Mouse (Mus musculus) layer of hippocampus, adult 11-12 months (tissue): Measurements from ENCODE around the gene Mex3d.

Experiments
- DNase-seq: peaks from one replicate; pipeline ENCODE4 v3.0.0; 2022; ENCODE audit warnings: low spot score

Gene Mex3d

DNA sequence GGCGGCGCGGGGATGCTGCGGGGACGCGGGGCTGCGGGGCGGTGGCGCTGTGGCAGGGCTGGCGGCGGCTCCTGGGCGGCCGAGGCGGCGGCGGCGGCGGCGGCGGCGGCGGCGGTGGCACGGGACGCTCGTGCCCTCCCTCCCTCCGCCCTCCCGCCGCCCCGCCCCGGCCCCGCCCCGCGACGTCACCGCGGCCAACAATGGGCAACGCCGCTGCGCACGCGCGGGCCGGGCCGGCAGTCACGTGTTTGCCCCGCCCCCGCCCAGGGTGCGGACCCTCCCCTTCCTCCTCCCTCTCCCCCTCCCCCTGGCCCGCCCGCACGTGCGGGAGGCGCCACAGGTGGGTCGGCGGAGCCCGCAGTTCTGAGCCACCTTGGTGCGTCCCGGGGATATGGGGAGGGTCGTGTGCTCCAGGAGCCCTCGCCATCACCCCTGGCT lies at the start of gene Mex3d:
TSS of gene Mex3d (minus strand) at position 138 of the 438 bp plus-strand sequence.
- peak; percentile 88 for DNase-seq

- no peak for DNase-seq
Observed at GRCm38 (mm10) chr10:80436276-80436675, 48.8 kb upstream of the Mex3d start.

DNA sequence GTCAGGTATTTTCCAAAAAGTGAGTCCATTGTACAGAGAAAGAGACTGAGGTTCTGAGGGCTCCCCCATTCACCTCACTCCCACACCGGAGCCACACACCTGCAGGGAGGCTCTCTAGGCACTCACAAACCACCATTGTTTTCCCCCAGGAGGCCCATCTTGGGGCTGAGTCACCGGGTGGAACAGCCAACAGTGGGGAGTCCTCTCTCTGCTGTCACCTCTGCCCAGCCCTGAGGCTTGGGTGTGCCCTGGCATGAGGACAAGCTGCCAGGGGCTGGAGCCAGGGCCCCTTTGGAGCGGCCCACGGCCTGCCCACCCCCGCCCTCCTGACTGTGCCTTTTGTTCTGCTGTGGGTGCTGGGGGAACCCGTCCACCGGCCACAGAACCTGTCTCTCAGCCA lies 48.3 kb upstream of the Mex3d start:
- no peak for DNase-seq

DNA sequence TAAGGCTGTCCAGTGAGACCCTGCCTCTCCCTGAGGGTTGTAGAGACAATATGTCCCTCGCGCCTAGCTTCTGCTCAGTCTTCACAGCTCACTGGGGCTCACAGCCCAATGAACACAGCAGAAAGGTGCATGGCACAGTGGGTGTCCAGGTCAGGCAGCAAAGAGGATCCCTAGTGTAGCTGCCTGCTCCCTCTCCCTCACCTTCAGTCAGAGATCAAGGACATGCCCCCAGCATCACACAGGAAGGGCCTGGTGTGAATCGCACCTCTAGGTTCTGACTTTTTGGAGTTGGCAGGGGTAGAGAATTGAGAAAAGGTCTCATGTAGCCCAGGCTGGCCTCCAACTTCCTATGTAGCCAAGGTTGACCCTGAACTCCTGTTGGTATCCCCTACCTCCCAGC lies 47.4 kb upstream of the Mex3d start:
- DNase-seq: no peak

DNA sequence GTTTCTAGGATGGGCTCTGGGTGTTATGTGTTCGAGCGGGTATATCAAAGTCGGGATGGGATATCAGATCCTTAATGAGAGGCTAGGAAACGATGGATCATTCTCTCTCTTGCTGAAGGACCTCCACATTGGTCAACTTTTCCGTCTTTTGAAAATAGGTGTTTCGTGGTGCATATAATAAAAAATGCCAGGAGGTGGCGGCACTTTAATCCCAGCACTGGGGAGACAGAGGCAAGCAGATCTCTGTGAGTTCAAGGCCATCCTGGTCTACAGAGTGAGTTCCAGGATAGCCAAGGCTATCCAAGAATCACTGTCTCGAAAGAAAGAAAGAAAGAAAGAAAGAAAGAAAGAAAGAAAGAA lies 46.8 kb upstream of the Mex3d start:
- no peak for DNase-seq

DNA sequence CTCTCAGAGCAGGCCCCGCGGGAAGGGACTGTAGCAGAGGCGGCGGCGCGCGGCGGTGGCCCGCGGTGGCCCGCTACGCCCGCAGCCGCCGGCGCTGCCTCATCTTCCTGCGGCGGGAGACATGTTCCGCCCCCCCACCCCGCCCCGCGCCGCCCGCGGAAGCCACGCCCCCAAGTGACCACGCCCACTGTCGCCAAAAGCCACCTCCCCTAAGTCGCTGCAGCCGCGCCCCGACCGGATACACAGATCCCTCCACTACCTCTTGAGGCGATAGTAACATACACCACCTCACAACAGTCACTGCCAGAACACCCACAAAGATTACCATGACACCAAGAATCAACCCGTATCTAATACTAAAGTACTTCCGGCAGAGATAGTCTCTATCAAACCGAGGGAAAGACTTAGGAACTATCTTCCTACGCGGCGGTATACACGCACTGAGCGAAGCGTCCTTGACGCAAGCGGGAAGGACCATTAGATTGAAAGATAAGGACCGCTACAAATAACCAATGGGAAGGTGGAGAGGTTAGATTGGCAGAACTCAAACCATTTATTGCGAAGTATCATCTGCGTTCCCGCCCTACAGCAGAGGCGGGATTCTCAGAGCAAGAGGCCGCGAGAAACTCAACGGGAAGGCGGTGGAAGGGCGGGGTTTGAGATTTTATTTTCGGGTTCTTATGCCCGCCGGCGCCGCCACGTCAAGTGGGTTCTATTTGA lies 46.2 kb upstream of the Mex3d start, which contains the start of gene Tcf3:
TSS of gene Tcf3 (minus strand) at position 135 of the 720 bp plus-strand sequence.
- DNase-seq: peak; percentile 97

GRCm38 (mm10) chr10:80432936-80433512 lies 45.6 kb upstream of the Mex3d start:
- peak; percentile 49 for DNase-seq

GRCm38 (mm10) chr10:80432387-80432785 lies 44.9 kb upstream of the Mex3d start:
- DNase-seq: no peak

DNA sequence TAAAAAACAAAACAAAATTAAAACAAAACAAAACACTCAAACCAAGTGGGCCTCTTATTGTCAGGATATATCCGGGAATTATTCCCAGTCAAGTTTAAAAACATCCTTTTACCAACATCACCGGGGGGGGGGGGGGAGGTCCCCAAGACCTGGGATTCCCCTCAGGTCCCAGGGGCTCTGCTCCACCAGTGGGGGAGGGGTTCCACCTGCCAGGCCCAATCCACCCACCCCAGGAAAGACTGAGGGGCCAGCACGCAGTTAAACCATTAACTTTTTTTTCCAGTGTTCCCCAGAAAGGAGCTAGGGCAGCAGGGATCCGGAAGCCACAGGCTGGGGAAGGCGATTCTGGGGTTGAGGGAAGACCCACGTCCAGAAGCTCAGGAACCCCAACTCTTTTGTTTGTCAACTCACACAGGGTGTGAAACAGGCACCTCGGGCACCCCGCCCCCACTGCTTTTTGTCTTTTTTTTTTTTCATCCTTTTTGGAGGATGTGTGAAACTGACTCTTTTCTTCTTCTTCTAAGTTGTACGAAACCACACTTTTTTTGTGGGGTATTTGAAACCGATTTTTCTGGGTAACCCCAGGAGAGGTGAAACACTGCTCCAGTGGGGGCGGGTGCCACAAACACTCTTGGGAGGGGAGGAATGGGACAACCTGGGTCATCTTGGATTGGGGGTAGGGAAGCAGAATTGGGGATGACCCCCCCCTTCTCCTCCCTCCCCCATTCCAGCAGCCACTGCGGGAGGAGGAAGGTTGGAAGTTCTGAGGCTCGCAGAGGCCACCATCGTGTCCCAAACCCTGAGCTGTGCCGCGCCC lies 44.3 kb upstream of the Mex3d start:
- DNase-seq: no peak

DNA sequence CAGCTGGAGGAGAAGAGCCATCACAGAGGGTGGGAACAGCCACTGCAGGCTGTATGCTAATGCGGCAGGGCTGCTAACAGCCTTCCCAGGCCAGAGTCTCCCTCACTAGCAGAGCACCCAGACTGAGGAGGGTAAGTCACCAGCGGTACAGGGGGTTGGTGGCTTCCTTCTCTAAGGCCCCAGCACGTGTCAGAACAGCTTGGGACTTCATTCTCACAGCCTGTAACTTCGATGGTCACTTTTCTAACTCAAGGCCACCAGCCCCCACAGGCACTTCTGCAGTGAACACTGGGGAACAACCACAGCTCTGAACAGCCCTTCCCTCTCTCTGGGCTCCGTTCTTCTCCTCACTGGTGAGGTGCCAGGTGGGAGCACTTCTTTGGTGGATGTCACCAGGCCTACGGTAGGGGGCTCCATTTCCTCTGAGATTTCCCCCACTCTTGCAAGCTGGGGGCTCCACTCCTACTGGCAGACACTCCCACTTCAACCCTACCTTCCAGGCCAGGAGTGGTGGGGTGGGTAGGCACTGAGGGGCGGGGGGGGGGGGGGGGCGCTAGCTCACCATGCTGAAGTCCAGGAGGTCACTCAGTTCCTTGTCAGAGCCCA lies 43.0 kb upstream of the Mex3d start:
- DNase-seq: no peak

- DNase-seq: no peak
Observed at GRCm38 (mm10) chr10:80429800-80430199, 42.3 kb upstream of the Mex3d start.

DNA sequence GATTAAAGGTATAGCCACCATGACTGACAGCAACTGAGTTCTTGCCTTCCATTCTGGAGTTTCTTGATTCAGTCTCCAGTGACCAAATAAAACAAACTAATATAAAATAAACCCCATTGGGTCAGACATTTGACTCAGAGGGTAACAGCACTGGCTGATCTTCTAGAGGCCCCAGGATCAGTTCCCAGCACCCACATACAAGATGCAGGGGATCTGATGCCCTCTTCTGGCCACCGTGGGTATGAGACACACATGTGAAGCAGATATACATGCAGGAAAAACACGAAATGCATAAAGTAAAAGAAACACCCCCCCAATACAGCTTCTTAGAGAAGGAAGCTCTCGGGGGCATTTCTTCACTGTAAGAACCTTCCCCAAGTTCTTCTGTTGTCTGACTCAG lies 37.6 kb upstream of the Mex3d start:
- DNase-seq: no peak

DNA sequence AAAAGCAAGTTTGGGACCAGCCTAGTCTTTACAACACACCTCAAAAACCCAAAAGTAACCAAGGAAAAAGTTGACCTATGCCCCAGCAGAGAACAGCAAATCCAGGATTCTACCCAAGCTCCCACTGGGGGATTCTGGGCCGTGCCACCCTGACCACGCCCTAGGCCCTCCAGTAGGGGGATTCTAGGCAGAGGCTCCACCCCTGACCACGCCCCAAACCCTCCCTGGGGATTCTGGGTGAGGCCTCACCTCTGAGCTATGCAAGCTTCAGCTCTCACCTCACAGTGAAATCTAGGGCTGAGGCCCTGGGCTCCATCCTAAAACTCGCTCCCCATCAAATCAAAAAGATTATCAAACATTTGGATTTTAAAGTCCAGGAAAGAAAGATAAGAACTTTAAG lies 36.1 kb upstream of the Mex3d start:
- no peak for DNase-seq

DNA sequence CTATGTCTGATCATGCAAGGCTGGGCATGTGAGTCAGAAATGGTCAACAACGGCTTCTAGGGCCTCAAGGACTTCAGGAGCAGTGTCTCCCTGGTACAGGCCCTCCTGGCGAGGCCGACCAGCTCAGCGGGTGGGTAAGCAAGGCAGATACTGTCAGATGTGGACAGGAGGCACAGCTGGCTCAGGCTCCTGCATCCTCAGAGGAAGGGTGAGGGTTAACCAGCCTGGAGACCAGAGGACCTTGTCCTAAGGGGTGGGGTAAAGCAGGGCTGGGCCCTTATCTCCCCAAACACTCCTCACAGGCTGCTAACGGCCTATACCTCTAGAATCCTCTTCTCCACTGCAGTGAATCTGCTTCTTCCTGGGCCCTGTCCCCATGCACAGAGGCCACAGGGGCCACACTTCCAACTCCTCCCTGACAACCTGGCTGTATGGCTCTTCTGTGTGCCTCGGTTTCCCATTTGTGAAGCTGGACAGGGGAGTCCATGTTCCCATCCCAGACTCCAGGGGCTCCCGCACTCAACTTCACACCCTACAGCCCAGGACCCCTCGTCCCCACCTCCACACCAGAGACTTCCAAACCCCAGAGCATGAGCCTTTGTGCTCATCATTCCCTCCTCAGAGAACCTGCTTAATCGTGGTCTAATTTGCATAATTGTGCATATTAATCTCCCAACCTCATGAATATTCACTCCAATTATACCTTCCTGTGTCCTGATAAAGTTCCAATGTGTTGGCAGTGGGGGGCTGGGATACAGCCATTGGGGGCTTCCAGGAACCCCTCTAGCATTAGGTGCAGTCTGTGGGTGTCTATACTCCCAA lies 34.4 kb upstream of the Mex3d start:
- DNase-seq: no peak

DNA sequence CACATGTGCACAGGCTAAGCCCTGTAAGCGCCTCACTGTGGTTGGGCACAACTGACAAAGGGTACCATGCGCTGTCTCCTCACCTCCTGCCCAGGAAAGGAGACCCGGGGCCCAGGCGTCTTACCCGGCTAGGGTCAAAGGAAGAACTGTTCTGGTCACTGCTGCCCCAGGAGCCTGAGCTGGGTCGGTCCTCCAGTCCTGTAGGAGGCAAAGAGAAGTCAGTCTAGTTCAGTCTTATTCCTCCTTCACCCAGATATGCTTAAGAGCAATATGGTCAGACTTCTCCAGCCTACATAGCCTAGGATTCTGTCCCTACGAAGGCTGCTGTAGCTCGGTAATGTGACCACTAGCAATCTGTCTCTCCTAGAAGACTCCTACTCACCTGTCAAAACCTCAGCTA lies 33.7 kb upstream of the Mex3d start:
- DNase-seq: no peak

- DNase-seq: no peak
Observed at GRCm38 (mm10) chr10:80420729-80421128, 33.3 kb upstream of the Mex3d start.

DNA sequence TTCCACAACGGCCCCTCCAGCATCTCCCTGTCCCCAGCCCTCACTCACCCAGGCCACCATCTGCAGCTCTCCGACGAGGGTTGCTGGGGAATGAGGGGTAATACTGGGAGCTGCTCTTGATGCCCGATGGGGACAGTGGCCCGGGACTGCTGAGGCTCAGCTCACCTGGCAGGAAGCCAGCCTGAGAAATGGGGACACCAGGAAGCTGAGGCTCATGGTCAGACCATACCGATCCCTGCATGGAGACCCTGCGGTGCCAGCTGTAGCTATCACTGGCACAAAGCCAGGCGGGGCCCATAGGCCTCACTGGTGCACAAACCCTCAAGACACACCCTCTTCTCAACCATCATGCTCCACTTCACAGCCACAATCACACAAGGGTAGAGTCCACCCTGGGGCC lies 32.0 kb upstream of the Mex3d start:
- no peak for DNase-seq

DNA sequence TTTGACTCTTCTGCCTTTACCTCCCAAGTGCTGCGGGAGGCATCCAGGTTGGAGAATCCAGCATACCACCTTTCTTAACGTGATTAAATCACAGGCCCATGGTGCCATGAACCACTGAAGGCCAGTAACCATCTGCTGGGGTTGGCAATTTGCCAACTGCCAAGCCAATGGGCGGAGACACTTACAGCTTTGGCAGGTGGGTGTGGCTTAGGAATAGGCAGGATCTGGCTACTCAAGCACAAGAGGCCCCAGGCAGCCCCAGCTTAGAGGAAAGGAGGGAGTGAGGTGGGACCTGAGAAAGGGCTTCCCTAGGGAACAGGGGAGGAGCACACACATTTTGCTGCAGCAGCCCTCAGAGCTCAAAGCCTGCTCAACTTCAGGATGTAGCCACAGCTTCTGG lies 30.9 kb upstream of the Mex3d start:
- DNase-seq: no peak

GRCm38 (mm10) chr10:80417841-80418240 lies 30.4 kb upstream of the Mex3d start:
- no peak for DNase-seq

GRCm38 (mm10) chr10:80417371-80417770 lies 29.9 kb upstream of the Mex3d start:
- no peak for DNase-seq

DNA sequence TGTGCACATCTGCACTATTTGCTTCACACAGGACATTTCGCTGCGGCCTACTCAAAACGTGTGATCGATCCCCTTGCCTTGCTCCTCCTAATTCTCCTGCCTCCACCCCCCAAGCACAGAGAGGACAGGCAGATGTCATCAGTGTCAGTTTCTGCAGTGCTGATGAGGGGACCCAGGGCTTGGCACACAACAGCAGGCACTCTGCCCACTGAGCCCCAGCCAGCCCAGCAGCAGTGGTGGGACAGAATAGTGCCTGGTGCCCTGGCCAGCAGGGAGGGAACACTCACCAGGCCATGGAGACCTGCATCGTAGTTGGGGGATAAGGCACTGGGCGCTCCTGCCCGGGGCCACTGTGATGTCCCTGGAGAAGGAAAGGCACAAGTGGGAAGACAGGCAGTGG lies 28.1 kb upstream of the Mex3d start:
- DNase-seq: no peak
